Comparison of ENCODE assay signal across 9 mouse cellular contexts in the genomic region with DNA sequence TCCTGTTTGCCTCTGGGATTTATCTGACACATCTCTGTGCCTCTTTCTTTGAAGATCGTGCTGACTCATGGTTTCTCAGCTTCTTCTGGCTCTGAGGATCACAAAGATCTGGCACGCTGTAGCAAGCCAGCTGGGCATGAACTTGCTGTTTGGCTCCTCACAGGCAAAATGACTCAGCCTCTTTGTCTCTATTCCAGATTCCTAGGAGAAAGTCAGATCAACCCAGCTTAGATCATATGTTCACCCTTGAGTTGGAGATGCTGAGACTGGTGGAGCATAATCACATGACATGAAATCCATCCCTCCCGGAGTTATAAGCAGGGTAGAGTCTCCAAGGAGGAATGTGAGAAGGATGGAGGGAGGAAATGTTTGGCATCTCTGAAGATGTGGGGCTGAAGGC. TPM values are rescaled to one million over a fixed set of nuclear protein-coding genes. Genes with fewer than 3 reads are reported as not detected.
A peak's percentile ranks its signal among the peaks of the same experiment; 100 is the strongest.
DNase-seq lines count a peak whose midpoint lies in the region; ATAC-seq and TF ChIP-seq lines count a peak whose summit lies in the region.
"Had no signal": no experiment of that assay in that cellular context is flagged by ENCODE, and none has a peak within 500 bp of the region (broad histone marks: within the 10 kb centered on the region; RNA-seq: fewer than 3 reads in every experiment).

No protein-coding gene starts in this region.

- intact Hi-C loops in left cerebral cortex, postnatal 10 days (cut with DNase I), result no loop called here

- H3K9ac ChIP-seq in hindbrain, postnatal 0 days (replicated peaks; ENCODE audit: low read length), result no peak overlapping the region
- no peak overlapping the region for H3K9ac ChIP-seq in hindbrain, embryonic 16.5 days (ENCODE audit: low read depth, low read length)
- H3K9ac ChIP-seq: embryonic facial prominence, embryonic 13.5 days had no signal

- H3K9me3 ChIP-seq in hindbrain, postnatal 0 days (ENCODE audit: low read length), result no peaks in the 10 kb centered on the region
- H3K9me3 ChIP-seq in hindbrain, embryonic 16.5 days (ENCODE audit: control insufficient read depth, low read length), result no peaks in the 10 kb centered on the region
- H3K9me3 ChIP-seq: embryonic facial prominence, embryonic 13.5 days had no signal

- DNase-seq in hindbrain, postnatal 0 days (ENCODE audit: low spot score), result peak; percentile 62
- DNase-seq in Muller cell, postnatal 12 days (ENCODE audit: inconsistent ontology term), result peak; percentile 91
- DNase-seq in cerebellum, postnatal 10 days, result peak; percentile 90 to 91
- DNase-seq in left cerebral cortex, postnatal 10 days (ENCODE audit: extremely low spot score in 1 of 2, low spot score in 2 of 2), result peak; percentile 9 to 30
- DNase-seq in spleen, postnatal 10 days (ENCODE audit: low spot score in 2 of 2), result no peak
- DNase-seq in kidney, postnatal 10 days, result no peak
- DNase-seq in T-cell, adult 2 months (ENCODE audit: low spot score), result no peak

- peak; percentile 68 for ATAC-seq in hindbrain, postnatal 0 days
- no peak for ATAC-seq in hindbrain, embryonic 16.5 days

- no peak overlapping the region for H3K4me3 ChIP-seq in hindbrain, postnatal 0 days (ENCODE audit: low read length)
- H3K4me3 ChIP-seq in hindbrain, embryonic 16.5 days (ENCODE audit: low read length), result no peak overlapping the region
- H3K4me3 ChIP-seq: embryonic facial prominence, embryonic 13.5 days had no signal

- no peak overlapping the region for H3K27ac ChIP-seq in hindbrain, postnatal 0 days
- no peak overlapping the region for H3K27ac ChIP-seq in hindbrain, embryonic 16.5 days (ENCODE audit: low read depth, low read length)
- H3K27ac ChIP-seq: embryonic facial prominence, embryonic 13.5 days had no signal

- H3K4me2 ChIP-seq in hindbrain, postnatal 0 days (ENCODE audit: low read depth, low read length), result no peak overlapping the region
- no peak overlapping the region for H3K4me2 ChIP-seq in hindbrain, embryonic 16.5 days (ENCODE audit: low read length)
- H3K4me2 ChIP-seq: embryonic facial prominence, embryonic 13.5 days had no signal

- no peaks in the 10 kb centered on the region for H3K36me3 ChIP-seq in hindbrain, postnatal 0 days (ENCODE audit: insufficient read depth, low read length)
- H3K36me3 ChIP-seq in hindbrain, embryonic 16.5 days (ENCODE audit: control insufficient read depth, insufficient read depth, low read length), result no peaks in the 10 kb centered on the region
- H3K36me3 ChIP-seq: embryonic facial prominence, embryonic 13.5 days had no signal

- no peak for TF ChIP-seq CTCF in hindbrain, postnatal 0 days (IDR thresholded peaks at IDR 0.05; ENCODE audit: low read depth)

- 62% methylated on average over 3 of the region's 3 CpGs for WGBS in hindbrain, postnatal 0 days
- WGBS in hindbrain, embryonic 16.5 days, result 69% methylated on average over 3 of the region's 3 CpGs

- no peaks in the 10 kb centered on the region for H3K4me1 ChIP-seq in hindbrain, postnatal 0 days (ENCODE audit: insufficient read depth, low read length)
- no peaks in the 10 kb centered on the region for H3K4me1 ChIP-seq in hindbrain, embryonic 16.5 days (ENCODE audit: control insufficient read depth, insufficient read depth, low read depth, low read length)
- H3K4me1 ChIP-seq: embryonic facial prominence, embryonic 13.5 days had no signal

- H3K27me3 ChIP-seq in hindbrain, postnatal 0 days (ENCODE audit: insufficient read depth, low read length), result no peaks in the 10 kb centered on the region
- no peaks in the 10 kb centered on the region for H3K27me3 ChIP-seq in hindbrain, embryonic 16.5 days (replicated peaks; ENCODE audit: control insufficient read depth, insufficient read depth, low read length)
- H3K27me3 ChIP-seq: embryonic facial prominence, embryonic 13.5 days had no signal

RNA-seq across cellular contexts. Expression of a gene that starts 27.9 kb away (rescaled TPM):
- 75.7 and 82.1 TPM in 2 replicates for total RNA-seq in hindbrain, postnatal 0 days (2014; rRNA removed)
- 77.5 and 82.5 TPM in 2 replicates for polyA plus RNA-seq in hindbrain, postnatal 0 days (2015; fragmentation: Nextera tagmentation; extraction: Ambion mirVana)
- polyA plus RNA-seq in hindbrain, embryonic 16.5 days (2015; fragmentation: Nextera tagmentation; extraction: Ambion mirVana), result 35.3 and 56.6 TPM in 2 replicates
- 100 to 1,000 TPM; 112 to 114 TPM for total RNA-seq in left cerebral cortex, postnatal 10 days (2021)

Comparison
In these comparisons a context has a peak if more than half of its experiments do, and no peak if none do; other contexts are left out.
1. DNase-seq: peak in hindbrain, postnatal 0 days (single experiment), Muller cell, postnatal 12 days (single experiment), cerebellum, postnatal 10 days (2 of 2) and left cerebral cortex, postnatal 10 days (2 of 2); none in spleen, postnatal 10 days (0 of 2), kidney, postnatal 10 days (single experiment) and T-cell, adult 2 months (single experiment).